Mouse (Mus musculus) stomach, embryonic 15.5 days (tissue): ENCODE results near the gene Aloxe3. TPM values are rescaled to one million over a fixed set of nuclear protein-coding genes. Genes with fewer than 3 reads are reported as not detected.

Experiments used
- ATAC-seq: fragments of 200-750 bp; cut with Nextera tagmentation; 2 replicates; pipeline ENCODE4 v1.8.0; 2017; ENCODE audit warnings: low read depth, moderate number of reproducible peaks, moderate TSS enrichment; ENCODE audit not compliant: insufficient read depth, low FRiP score
- H3K27ac ChIP-seq: fragments of 300-500 bp; sonication (generic); 2 replicates; pipeline ENCODE4 v1.5.1; 2015; ENCODE audit warnings: mild to moderate bottlenecking, inconsistent platforms
- H3K27me3 ChIP-seq: fragments of 300-500 bp; sonication (generic); replicated peaks from 2 replicates; pipeline ENCODE4 v1.6.1; 2015; ENCODE audit warnings: inconsistent platforms
- H3K36me3 ChIP-seq: fragments of 300-500 bp; sonication (generic); 2 replicates; pipeline ENCODE4 v1.6.1; 2015; ENCODE audit warnings: inconsistent platforms
- H3K4me1 ChIP-seq: fragments of 300-500 bp; sonication (generic); 2 replicates; pipeline ENCODE4 v1.6.1; 2015; ENCODE audit warnings: inconsistent platforms
- H3K4me2 ChIP-seq: fragments of 300-500 bp; sonication (generic); 2 replicates; pipeline ENCODE4 v1.6.1; 2015; ENCODE audit warnings: mild to moderate bottlenecking, inconsistent platforms
- H3K4me3 ChIP-seq: fragments of 300-500 bp; sonication (generic); replicated peaks from 2 replicates; pipeline ENCODE4 v1.5.1; 2015; ENCODE audit warnings: inconsistent platforms
- H3K9ac ChIP-seq: fragments of 300-500 bp; sonication (generic); 2 replicates; pipeline ENCODE4 v1.6.1; 2015; ENCODE audit warnings: inconsistent platforms
- H3K9me3 ChIP-seq: fragments of 300-500 bp; sonication (generic); 2 replicates; pipeline ENCODE4 v1.6.1; 2016; ENCODE audit warnings: inconsistent platforms
- WGBS: fragments of 180-500 bp; shearing (Covaris S2); methylation state at CpG from one replicate; pipeline ENCODE4 v1.1.7; 2015; 5-methylcytosine and 5-hydroxymethylcytosine counted together
- polyA plus RNA-seq: library from polyadenylated mRNA; unstranded; fragments of >200 nt; fragmentation: Nextera tagmentation; extraction: Ambion mirVana; gene quantifications from 2 replicates; pipeline ENCODE4 v1.2.1, GENCODE M21; 2015

The Aloxe3 gene
- polyA plus RNA-seq, 1 experiment from 2014 or later = 1.2 TPM

GRCm38 (mm10) chr11:69133923-69134621, 8.4 kb downstream of the Aloxe3 start:
- WGBS = 2% methylated on average over 34 of the region's 34 CpGs
- H3K9me3 ChIP-seq = no peaks in the 10 kb centered on the region
- H3K27ac ChIP-seq = no peak overlapping the region
- H3K4me1 ChIP-seq = peaks cover 15% of the 10 kb centered on the region
- H3K4me3 ChIP-seq = peak overlapping the region; percentile 44
- H3K4me2 ChIP-seq = peak overlapping the region; percentile 82
- ATAC-seq = peak; percentile 79
- H3K9ac ChIP-seq = peak overlapping the region; percentile 2; the same call in 1 of the 2 replicates
- no peaks in the 10 kb centered on the region; the same call in 1 of the 2 replicates for H3K27me3 ChIP-seq
- no peaks in the 10 kb centered on the region for H3K36me3 ChIP-seq

- Histone ChIP-seq H3K9ac (no peak overlapping the region), H3K27ac (no peak overlapping the region)
Measured at GRCm38 (mm10) chr11:69134622-69134968, 8.9 kb downstream of the Aloxe3 start.

DNA sequence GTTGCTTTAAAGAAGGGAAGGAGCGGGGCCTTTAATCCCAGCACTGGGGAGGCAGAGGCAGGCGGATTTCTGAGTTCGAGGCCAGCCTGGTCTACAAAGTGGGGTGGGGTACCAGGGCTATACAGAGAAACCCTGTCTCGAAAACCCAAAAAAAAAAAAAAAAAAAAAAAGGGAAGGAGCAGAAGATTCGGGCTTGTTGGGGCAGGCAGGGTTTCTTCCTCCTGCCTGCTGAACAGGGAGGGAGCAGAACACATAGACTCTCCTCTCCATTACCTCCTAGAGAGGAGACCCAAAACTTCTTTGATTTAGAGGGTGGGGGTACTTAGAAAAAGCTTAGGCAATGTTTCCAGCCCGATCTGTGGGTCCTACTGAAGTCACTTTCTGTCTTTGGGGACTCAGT, 9.7 kb downstream of the Aloxe3 start:
- Histone ChIP-seq H3K27ac (no peak overlapping the region), H3K9me3 (no peaks in the 10 kb centered on the region), H3K9ac (no peak overlapping the region), H3K36me3 (no peaks in the 10 kb centered on the region), H3K27me3 (no peaks in the 10 kb centered on the region; the same call in 1 of the 2 replicates), H3K4me3 (no peak overlapping the region), H3K4me1 (peaks cover 15% of the 10 kb centered on the region), H3K4me2 (no peak overlapping the region; the same call in 1 of the 2 replicates)
- 76% methylated on average over 6 of the region's 6 CpGs for WGBS
- ATAC-seq = no peak

More at GRCm38 (mm10) chr11:69134622-69134968, 8.9 kb downstream of the Aloxe3 start:
- WGBS = 27% methylated on average over 8 of the region's 8 CpGs
- Histone ChIP-seq H3K4me3 (peak overlapping the region; percentile 44), H3K4me1 (peaks cover 15% of the 10 kb centered on the region), H3K27me3 (no peaks in the 10 kb centered on the region; the same call in 1 of the 2 replicates), H3K36me3 (no peaks in the 10 kb centered on the region), H3K4me2 (peak overlapping the region; percentile 82), H3K9me3 (no peaks in the 10 kb centered on the region)
- no peak; the same call in 1 of the 2 replicates for ATAC-seq

GRCm38 (mm10) chr11:69147546-69147945, 21.9 kb downstream of the Aloxe3 start:
- H3K4me2 ChIP-seq = no peak overlapping the region
- H3K27ac ChIP-seq = no peak overlapping the region
- no peak overlapping the region for H3K9ac ChIP-seq
- no peaks in the 10 kb centered on the region for H3K9me3 ChIP-seq
- H3K36me3 ChIP-seq = no peaks in the 10 kb centered on the region
- peaks cover 7% of the 10 kb centered on the region; the same call in 1 of the 2 replicates for H3K4me1 ChIP-seq
- 78% methylated on average over 7 of the region's 7 CpGs for WGBS
- ATAC-seq = no peak
- no peaks in the 10 kb centered on the region for H3K27me3 ChIP-seq
- H3K4me3 ChIP-seq = no peak overlapping the region

- Histone ChIP-seq H3K36me3 (no peaks in the 10 kb centered on the region), H3K27ac (no peak overlapping the region), H3K9me3 (no peaks in the 10 kb centered on the region), H3K27me3 (no peaks in the 10 kb centered on the region), H3K9ac (no peak overlapping the region), H3K4me3 (no peak overlapping the region), H3K4me1 (peaks cover 7% of the 10 kb centered on the region; the same call in 1 of the 2 replicates), H3K4me2 (no peak overlapping the region)
- no peak for ATAC-seq
- 87% methylated on average over 5 of the region's 5 CpGs for WGBS
Measured at GRCm38 (mm10) chr11:69148451-69148960, 22.8 kb downstream of the Aloxe3 start.

GRCm38 (mm10) chr11:69149728-69150127, 24.0 kb downstream of the Aloxe3 start:
- Histone ChIP-seq H3K9ac (no peak overlapping the region), H3K27ac (no peak overlapping the region), H3K4me3 (no peak overlapping the region), H3K36me3 (no peaks in the 10 kb centered on the region), H3K4me1 (peaks cover 7% of the 10 kb centered on the region; the same call in 1 of the 2 replicates), H3K27me3 (no peaks in the 10 kb centered on the region), H3K4me2 (no peak overlapping the region), H3K9me3 (no peaks in the 10 kb centered on the region)
- WGBS = 72% methylated on average over 6 of the region's 6 CpGs
- no peak for ATAC-seq

DNA sequence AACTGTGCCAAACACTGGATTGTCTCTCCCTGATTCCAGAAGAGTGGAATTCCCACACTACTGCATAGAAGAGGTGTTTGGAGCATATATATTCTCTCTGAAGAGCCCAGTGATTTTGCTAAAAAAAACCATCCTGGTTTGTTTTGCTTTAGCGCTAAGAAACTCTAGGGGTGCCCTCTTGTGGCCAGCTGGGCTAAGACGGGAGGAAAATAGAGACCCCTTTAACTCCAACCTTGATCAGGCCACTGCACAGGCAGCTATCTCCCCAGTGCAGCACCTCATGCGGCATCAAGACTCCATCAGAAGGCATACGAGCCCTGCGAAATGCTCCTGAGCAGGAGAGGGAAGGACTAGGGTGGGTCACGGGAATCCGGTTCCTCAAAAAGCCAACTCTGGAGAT, 24.7 kb downstream of the Aloxe3 start:
- Histone ChIP-seq H3K4me1 (peaks cover 7% of the 10 kb centered on the region; the same call in 1 of the 2 replicates), H3K27ac (no peak overlapping the region), H3K9me3 (no peaks in the 10 kb centered on the region), H3K27me3 (no peaks in the 10 kb centered on the region), H3K4me3 (peak overlapping the region; percentile 19; the same call in 1 of the 2 replicates), H3K9ac (no peak overlapping the region), H3K36me3 (no peaks in the 10 kb centered on the region), H3K4me2 (peak overlapping the region; percentile 51)
- ATAC-seq = no peak
- 5% methylated on average over 7 of the region's 7 CpGs for WGBS

DNA sequence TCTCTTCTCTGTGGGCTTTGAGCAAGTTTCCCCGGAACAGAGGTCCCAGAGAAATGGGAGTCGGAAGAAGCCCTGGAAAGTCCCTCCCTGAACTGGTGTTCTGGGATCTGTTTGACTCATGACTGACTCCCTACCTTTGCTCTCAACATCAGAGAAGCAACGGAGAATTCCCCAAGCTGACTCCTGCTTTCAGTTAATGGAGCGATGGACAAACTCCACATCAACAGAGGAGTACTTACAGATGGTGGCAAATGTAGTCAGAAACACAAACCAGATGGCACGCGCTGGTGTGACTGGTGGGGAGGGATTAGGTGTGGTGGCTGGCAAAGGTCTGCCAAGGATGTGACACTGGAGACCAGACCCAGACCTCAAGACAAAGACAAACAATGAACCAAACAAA, 25.3 kb downstream of the Aloxe3 start:
- Histone ChIP-seq H3K27ac (no peak overlapping the region), H3K4me3 (peak overlapping the region; percentile 19; the same call in 1 of the 2 replicates), H3K9me3 (no peaks in the 10 kb centered on the region), H3K9ac (no peak overlapping the region), H3K4me1 (peaks cover 7% of the 10 kb centered on the region; the same call in 1 of the 2 replicates), H3K36me3 (no peaks in the 10 kb centered on the region), H3K27me3 (no peaks in the 10 kb centered on the region), H3K4me2 (peak overlapping the region; percentile 51)
- WGBS = 43% methylated on average over 6 of the region's 6 CpGs
- ATAC-seq = no peak

DNA sequence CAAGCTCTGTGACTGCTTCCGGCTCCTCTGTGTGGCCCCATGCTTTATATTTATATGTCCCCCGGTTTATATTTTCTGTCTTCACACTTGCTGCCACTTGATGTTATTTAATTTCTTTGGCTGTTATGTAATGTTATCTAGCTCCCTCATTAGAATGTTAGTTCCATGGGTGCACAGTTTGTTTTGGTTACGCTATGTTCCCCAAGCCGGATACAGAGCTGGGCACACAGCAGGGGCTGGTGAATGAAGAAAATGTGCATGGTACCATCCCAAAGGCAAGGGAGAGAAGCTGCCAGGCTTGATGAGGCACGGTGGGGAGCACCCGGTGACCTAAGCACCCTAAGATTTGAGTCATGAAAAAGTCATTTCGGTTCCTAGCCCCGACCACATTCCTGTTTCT, 28.1 kb downstream of the Aloxe3 start:
- Histone ChIP-seq H3K9me3 (no peaks in the 10 kb centered on the region), H3K36me3 (no peaks in the 10 kb centered on the region), H3K27me3 (peaks cover 22% of the 10 kb centered on the region), H3K4me3 (no peak overlapping the region), H3K4me2 (no peak overlapping the region), H3K4me1 (peaks cover 12% of the 10 kb centered on the region), H3K9ac (no peak overlapping the region), H3K27ac (no peak overlapping the region)
- 75% methylated on average over 8 of the region's 8 CpGs for WGBS
- ATAC-seq = no peak

- H3K9ac ChIP-seq = no peak overlapping the region
- no peak overlapping the region for H3K4me3 ChIP-seq
- H3K36me3 ChIP-seq = no peaks in the 10 kb centered on the region
- H3K27me3 ChIP-seq = peaks cover 22% of the 10 kb centered on the region
- no peak for ATAC-seq
- H3K27ac ChIP-seq = no peak overlapping the region
- 33% methylated on average over 1 of the region's 1 CpGs for WGBS
- peaks cover 12% of the 10 kb centered on the region for H3K4me1 ChIP-seq
- no peak overlapping the region for H3K4me2 ChIP-seq
- H3K9me3 ChIP-seq = no peaks in the 10 kb centered on the region
Measured at GRCm38 (mm10) chr11:69155351-69155750, 29.7 kb downstream of the Aloxe3 start.

- Histone ChIP-seq H3K27ac (no peak within 1 kb of the TSS), H3K27me3 (peaks cover 22% of the 10 kb centered on the region), H3K9me3 (no peaks in the 10 kb centered on the region), H3K36me3 (no peaks in the 10 kb centered on the region), H3K9ac (no peak within 1 kb of the TSS), H3K4me3 (no peak within 1 kb of the TSS), H3K4me2 (peak within 1 kb of the TSS; percentile 31; the same call in 1 of the 2 replicates), H3K4me1 (peaks cover 5% of the 10 kb centered on the region; the same call in 1 of the 2 replicates)
- WGBS = 2% methylated on average over 18 of the region's 18 CpGs
- ATAC-seq = 0 out of 2 replicates have a peak, but pooled peaks have one; percentile 43
Measured at GRCm38 (mm10) chr11:69156800-69157199, 31.1 kb downstream of the Aloxe3 start, which contains the start of gene Alox12b. Gene Alox12b (plus strand): TSS chr11:69156989.

DNA sequence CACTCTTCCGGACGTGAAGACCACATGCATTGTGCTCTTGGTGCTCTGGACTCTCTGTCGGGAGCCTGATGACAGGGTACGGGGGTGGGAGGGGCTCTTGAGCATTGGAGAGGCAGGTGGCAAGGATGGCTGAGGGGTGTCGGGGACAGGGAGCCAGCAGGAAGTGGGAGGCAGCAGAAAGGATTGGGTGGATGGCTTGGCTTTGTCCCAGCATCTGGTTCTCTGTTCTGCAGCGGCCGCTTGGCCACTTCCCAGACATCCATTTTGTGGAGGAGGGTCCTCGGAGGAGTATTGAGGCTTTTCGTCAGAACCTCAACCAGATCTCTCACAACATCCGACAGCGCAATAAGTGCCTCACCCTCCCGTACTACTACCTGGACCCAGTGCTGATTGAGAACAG, 43.6 kb downstream of the Aloxe3 start:
- Histone ChIP-seq H3K4me1 (0 out of 2 replicates have a peak, but pooled peaks cover 2% of the 10 kb centered on the region), H3K4me2 (no peak overlapping the region), H3K36me3 (no peaks in the 10 kb centered on the region), H3K9me3 (no peaks in the 10 kb centered on the region), H3K27me3 (no peaks in the 10 kb centered on the region), H3K27ac (no peak overlapping the region), H3K9ac (no peak overlapping the region), H3K4me3 (no peak overlapping the region)
- 78% methylated on average over 12 of the region's 12 CpGs for WGBS
- no peak for ATAC-seq
